Mouse (Mus musculus): ENCODE data around the gene Plscr1.

DNA sequence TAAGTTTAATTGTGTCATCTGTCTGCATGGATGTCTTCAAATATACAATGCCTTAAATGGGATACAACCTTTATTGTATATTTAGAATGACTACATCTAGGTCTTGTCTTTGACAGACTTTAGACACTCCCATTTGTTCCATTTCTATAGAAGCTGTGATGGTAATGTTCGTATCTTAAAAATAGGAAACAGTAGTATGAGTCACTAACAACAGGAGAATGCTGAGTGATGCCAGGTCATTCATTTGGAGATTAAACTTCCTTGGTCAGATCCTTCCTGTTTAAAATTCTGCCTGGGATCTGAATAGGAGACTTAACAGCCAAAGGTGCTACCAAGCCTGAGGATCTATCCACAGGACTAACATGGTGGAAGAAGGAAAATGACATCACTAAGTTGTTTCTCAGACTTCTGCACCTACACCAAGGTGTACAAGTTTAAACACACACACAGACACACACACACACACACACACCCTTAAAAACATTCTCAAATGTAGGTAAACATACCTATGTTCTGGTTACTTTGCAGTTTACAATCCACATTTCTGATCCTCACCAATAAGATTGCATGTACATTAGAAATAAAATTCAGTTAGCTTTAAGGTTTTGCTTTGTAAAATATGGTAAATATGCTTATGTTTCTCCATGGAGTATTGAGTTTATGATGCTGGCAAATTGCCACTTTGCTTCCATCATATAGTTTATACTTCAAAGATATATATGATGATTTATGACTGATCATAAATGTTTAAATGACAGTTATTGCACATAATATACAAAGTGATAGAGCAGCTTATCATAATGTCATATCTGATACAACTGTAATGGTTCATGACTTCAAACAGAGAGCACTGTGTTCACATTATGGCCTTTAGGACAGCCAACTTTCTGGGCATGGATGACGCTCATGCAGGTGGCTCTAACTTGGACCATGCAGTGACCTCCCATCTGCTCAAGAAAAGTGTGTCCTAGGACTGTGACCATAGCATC lies 44.3 kb downstream of the Plscr1 start:
- TF ChIP-seq CTCF (IDR thresholded peaks at IDR 0.05; ENCODE audit: control insufficient read depth, insufficient read depth, low read length) (no peak), POLR2A (IDR thresholded peaks at IDR 0.05; ENCODE audit: borderline replicate concordance, control insufficient read depth, low read depth, low read length) (no peak)
